Mouse (Mus musculus) ES-E14 (cell line): Measurements from ENCODE around the gene Eef2kmt. TPM values are rescaled to one million over a fixed set of nuclear protein-coding genes. Genes with fewer than 3 reads are reported as not detected.
A peak's percentile ranks its signal among the peaks of the same experiment; 100 is the strongest.

Experiments
- DNase-seq: peaks from one replicate; pipeline ENCODE4 v3.0.0-alpha.2; 2013; ENCODE audit warnings: low read depth, low spot score
- H3K27ac ChIP-seq: 2 replicates; pipeline ENCODE4 v1.5.1; 2012; ENCODE audit warnings: low read depth, mild to moderate bottlenecking, low read length, moderate library complexity, mixed read lengths; ENCODE audit not compliant: poor library complexity, insufficient read depth, severe bottlenecking
- H3K36me3 ChIP-seq: 2 replicates; pipeline ENCODE4 v1.6.1; 2012; ENCODE audit warnings: mild to moderate bottlenecking, low read length, moderate library complexity, mixed read lengths; ENCODE audit not compliant: control insufficient read depth, poor library complexity, insufficient read depth, severe bottlenecking
- H3K4me1 ChIP-seq, 2 experiments: fragments of 150-350 bp in 1 of 2; sonication (generic) in 1 of 2; 2 replicates each; pipeline ENCODE4 v1.6.1; 2012; ENCODE audit warnings: low read length in 2 of 2, mild to moderate bottlenecking in 1 of 2, mixed read lengths in 1 of 2; ENCODE audit not compliant: control insufficient read depth in 2 of 2, insufficient read depth in 2 of 2, poor library complexity in 1 of 2
- H3K4me3 ChIP-seq, 2 experiments: fragments of 150-350 bp in 1 of 2; sonication (generic) in 1 of 2; 2 replicates each; pipeline ENCODE4 v1.5.1; 2012; ENCODE audit warnings: low read length in 2 of 2, low read depth in 1 of 2, mild to moderate bottlenecking in 1 of 2, mixed read lengths in 1 of 2; ENCODE audit not compliant: insufficient read depth in 1 of 2, poor library complexity in 1 of 2, severe bottlenecking in 1 of 2
- H3K9ac ChIP-seq: 2 replicates; pipeline ENCODE4 v1.6.1; 2012; ENCODE audit warnings: low read depth, mild to moderate bottlenecking, low read length, mixed read lengths; ENCODE audit not compliant: poor library complexity, insufficient read depth, severe bottlenecking
- H3K9me3 ChIP-seq: fragments of 150-350 bp; sonication (generic); 2 replicates; pipeline ENCODE4 v1.6.1; 2012; ENCODE audit warnings: low read depth, mild to moderate bottlenecking, low read length; ENCODE audit not compliant: control insufficient read depth, insufficient read depth
- CHD2 ChIP-seq: IDR thresholded peaks from 2 replicates; pipeline ENCODE4 v1.6.1; 2014; ENCODE audit warnings: mild to moderate bottlenecking, low read depth, low read length, inconsistent platforms
- HCFC1 ChIP-seq: IDR thresholded peaks from 2 replicates; pipeline ENCODE4 v1.6.1; 2012; ENCODE audit warnings: low read length, inconsistent platforms, borderline replicate concordance; ENCODE audit not compliant: insufficient read depth
- MAFK ChIP-seq: IDR thresholded peaks from 2 replicates; pipeline ENCODE4 v1.6.1; 2014; ENCODE audit warnings: mild to moderate bottlenecking, low read depth, low read length, inconsistent platforms; ENCODE audit not compliant: insufficient read depth
- ZC3H11A ChIP-seq: IDR thresholded peaks from 2 replicates; pipeline ENCODE4 v1.6.1; 2012; ENCODE audit warnings: low read depth, mild to moderate bottlenecking, inconsistent platforms, low read length, borderline replicate concordance
- ZNF384 ChIP-seq: IDR thresholded peaks from 2 replicates; pipeline ENCODE4 v1.6.1; 2012; ENCODE audit warnings: low read depth, low read length, inconsistent platforms
- in situ Hi-C, 2 experiments: fragments of 600-800 bp; cut with MboI; formaldehyde crosslinking; loops; one replicate each; pipeline ENCODE4 v1.15.1; 2025; ENCODE audit warnings: low sequenced_read_pairs in 2 of 2, inconsistent platforms in 1 of 2; ENCODE audit not compliant: unreplicated experiment in 2 of 2
- total RNA-seq: library from RNA; depleted of rRNA; stranded (reverse); fragments of 300-350 nt; gene quantifications from 2 replicates; pipeline ENCODE4 v1.2.3, GENCODE M21; 2012

Eef2kmt gene
- total RNA-seq, 1 experiment = 23.0 TPM

DNA sequence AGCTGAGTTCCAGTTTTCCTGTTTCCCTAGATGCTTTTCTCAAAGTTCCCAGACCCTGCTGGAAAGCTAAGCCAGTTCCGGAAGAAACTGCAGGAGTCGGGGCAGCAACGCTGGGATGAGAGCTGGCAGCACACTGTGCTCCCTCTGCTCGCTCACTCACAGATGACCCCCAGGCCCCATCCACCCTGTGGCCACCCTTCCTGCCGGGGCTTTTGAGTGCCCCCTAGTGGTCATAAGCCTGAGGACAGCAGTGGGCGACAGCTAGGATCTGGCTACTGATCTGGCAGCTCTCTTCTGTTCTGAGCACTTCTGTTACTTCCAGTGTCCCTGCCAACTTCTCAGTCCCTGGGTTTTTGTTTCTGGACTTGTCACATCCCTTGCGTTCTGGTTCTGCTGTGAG lies 11.4 kb downstream of the Eef2kmt start:
- Histone ChIP-seq H3K4me1 (no peaks in the 10 kb centered on the region; a peak in 1 of 4 replicates), H3K4me3 (no peak overlapping the region), H3K36me3 (peaks cover 72% of the 10 kb centered on the region), H3K9me3 (no peaks in the 10 kb centered on the region), H3K9ac (no peak overlapping the region), H3K27ac (no peak overlapping the region)
- in situ Hi-C loops = no loop called here
- DNase-seq = no peak
- TF ChIP-seq ZC3H11A = no peak
- no peak for TF ChIP-seq HCFC1
- no peak for TF ChIP-seq MAFK
- no peak for TF ChIP-seq ZNF384
- TF ChIP-seq CHD2 = no peak

GRCm38 (mm10) chr16:5242882-5243281 lies 12.9 kb downstream of the Eef2kmt start:
- no peaks in the 10 kb centered on the region; a peak in 1 of 4 replicates for H3K4me1 ChIP-seq
- H3K27ac ChIP-seq = no peak overlapping the region
- DNase-seq = no peak
- no peak overlapping the region for H3K4me3 ChIP-seq
- H3K36me3 ChIP-seq = peaks cover 60% of the 10 kb centered on the region
- in situ Hi-C loops = no loop called here
- H3K9ac ChIP-seq = no peak overlapping the region
- H3K9me3 ChIP-seq = no peaks in the 10 kb centered on the region
- no peak for TF ChIP-seq ZNF384
- no peak for TF ChIP-seq MAFK
- TF ChIP-seq ZC3H11A = no peak
- no peak for TF ChIP-seq HCFC1
- no peak for TF ChIP-seq CHD2

DNA sequence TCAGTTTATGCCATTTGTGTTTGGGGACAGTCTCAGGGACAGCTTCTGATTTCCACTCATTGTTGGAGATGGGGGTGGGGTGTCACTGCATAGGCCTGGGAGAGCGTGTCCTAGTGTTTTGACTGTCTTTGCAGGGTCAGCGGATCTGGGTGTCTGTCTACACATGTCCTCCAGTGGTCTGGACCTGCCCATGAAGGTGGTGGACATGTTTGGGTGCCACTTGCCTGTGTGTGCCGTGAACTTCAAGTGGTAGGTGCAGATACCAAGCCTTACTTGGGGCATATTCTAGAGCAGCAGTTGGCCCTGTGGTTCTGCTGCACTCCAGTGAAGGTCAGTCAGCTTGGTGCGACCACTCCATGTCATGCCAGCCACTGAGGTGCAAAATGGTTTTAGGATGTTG lies 13.4 kb downstream of the Eef2kmt start:
- Histone ChIP-seq H3K4me3 (no peak overlapping the region), H3K36me3 (peaks cover 56% of the 10 kb centered on the region), H3K9me3 (no peaks in the 10 kb centered on the region), H3K9ac (no peak overlapping the region), H3K27ac (no peak overlapping the region), H3K4me1 (no peaks in the 10 kb centered on the region; a peak in 1 of 4 replicates)
- in situ Hi-C loops = no loop called here
- TF ChIP-seq CHD2 = no peak
- no peak for DNase-seq

- Histone ChIP-seq H3K27ac (peak within 1 kb of the TSS; percentile 28; the same call in 1 of the 2 replicates), H3K4me1 (no peaks in the 10 kb centered on the region), H3K4me3 (peak within 1 kb of the TSS; percentile 90 to 98), H3K9me3 (no peaks in the 10 kb centered on the region), H3K36me3 (peaks cover 6% of the 10 kb centered on the region; the same call in 1 of the 2 replicates), H3K9ac (peak within 1 kb of the TSS; percentile 98)
- peak; percentile 96 for DNase-seq
- no peak for TF ChIP-seq ZC3H11A
- no peak for TF ChIP-seq CHD2
- no peak for TF ChIP-seq MAFK
- TF ChIP-seq ZNF384 = no peak
- no peak for TF ChIP-seq HCFC1
- in situ Hi-C loops = no loop called here
Measured at GRCm38 (mm10) chr16:5233418-5234313, 22.1 kb downstream of the Eef2kmt start, which contains the start of gene Alg1. Gene Alg1 (plus strand): TSS chr16:5233621.
